ENCODE assay signal across 9 mouse cellular contexts in genomic region chr15:99678063-99678800, GRCm38 (mm10). TPM values are rescaled to one million over a fixed set of nuclear protein-coding genes. Genes with fewer than 3 reads are reported as not detected.
DNase-seq lines count a peak whose midpoint lies in the region; ATAC-seq lines count a peak whose summit lies in the region.
"Had no signal": no experiment of that assay in that cellular context is flagged by ENCODE, and none has a peak within 500 bp of the region (broad histone marks: within the 10 kb centered on the region; RNA-seq: fewer than 3 reads in every experiment).

No protein-coding gene starts in this region.

- peaks cover 6% of the 10 kb centered on the region for H3K27me3 ChIP-seq in midbrain, embryonic 12.5 days
- no peaks in the 10 kb centered on the region for H3K27me3 ChIP-seq in midbrain, embryonic 16.5 days (ENCODE audit: control insufficient read depth, insufficient read depth, low read depth, low read length)
- H3K27me3 ChIP-seq in embryonic facial prominence, embryonic 14.5 days (replicated peaks; ENCODE audit: control insufficient read depth, insufficient read depth, low read length), result peaks cover 11% of the 10 kb centered on the region; the same call in 1 of the 2 replicates

- no peak overlapping the region for H3K9ac ChIP-seq in midbrain, embryonic 12.5 days (replicated peaks)
- H3K9ac ChIP-seq in midbrain, embryonic 16.5 days (ENCODE audit: low read depth, low read length), result no peak overlapping the region
- no peak overlapping the region for H3K9ac ChIP-seq in embryonic facial prominence, embryonic 14.5 days (ENCODE audit: low read depth, low read length)

- no peak overlapping the region for H3K27ac ChIP-seq in midbrain, embryonic 12.5 days (replicated peaks)
- no peak overlapping the region for H3K27ac ChIP-seq in midbrain, embryonic 16.5 days (ENCODE audit: low read length)
- H3K27ac ChIP-seq in embryonic facial prominence, embryonic 14.5 days (replicated peaks; ENCODE audit: low read depth, low read length), result no peak overlapping the region

- H3K36me3 ChIP-seq in midbrain, embryonic 12.5 days, result no peaks in the 10 kb centered on the region
- peaks cover 3% of the 10 kb centered on the region; the same call in 1 of the 2 replicates for H3K36me3 ChIP-seq in midbrain, embryonic 16.5 days (ENCODE audit: control insufficient read depth, insufficient read depth, low read length)
- H3K36me3 ChIP-seq in embryonic facial prominence, embryonic 14.5 days (ENCODE audit: control insufficient read depth, insufficient read depth, low read length), result no peaks in the 10 kb centered on the region

- whole genome bisulfite sequencing in midbrain, embryonic 12.5 days, result 14% methylated on average over 13 of the region's 13 CpGs
- WGBS in midbrain, embryonic 16.5 days, result 15% methylated on average over 13 of the region's 13 CpGs
- WGBS in embryonic facial prominence, embryonic 14.5 days, result 18% methylated on average over 12 of the region's 13 CpGs

- H3K4me1 ChIP-seq in midbrain, embryonic 12.5 days, result peaks cover 34% of the 10 kb centered on the region
- H3K4me1 ChIP-seq in midbrain, embryonic 16.5 days (ENCODE audit: control insufficient read depth, insufficient read depth, low read length), result peaks cover 42% of the 10 kb centered on the region
- no peaks in the 10 kb centered on the region for H3K4me1 ChIP-seq in embryonic facial prominence, embryonic 14.5 days (ENCODE audit: control insufficient read depth, insufficient read depth, low read length)

- peak; percentile 54; the same call in 1 of the 2 replicates for ATAC-seq in midbrain, embryonic 12.5 days (ENCODE audit: low FRiP score, low read depth)
- ATAC-seq in midbrain, embryonic 16.5 days, result no peak
- peak; percentile 61 for ATAC-seq in embryonic facial prominence, embryonic 14.5 days (ENCODE audit: low read depth)

- no peak overlapping the region for H3K4me3 ChIP-seq in midbrain, embryonic 12.5 days
- no peak overlapping the region for H3K4me3 ChIP-seq in midbrain, embryonic 16.5 days (ENCODE audit: low read depth, low read length)
- no peak overlapping the region for H3K4me3 ChIP-seq in embryonic facial prominence, embryonic 14.5 days (ENCODE audit: low read depth, low read length)

- no peaks in the 10 kb centered on the region for H3K9me3 ChIP-seq in midbrain, embryonic 12.5 days
- no peaks in the 10 kb centered on the region for H3K9me3 ChIP-seq in midbrain, embryonic 16.5 days (replicated peaks; ENCODE audit: control insufficient read depth, low read length, poor library complexity, severe bottlenecking)
- H3K9me3 ChIP-seq in embryonic facial prominence, embryonic 14.5 days (ENCODE audit: control insufficient read depth, low read length), result no peaks in the 10 kb centered on the region

- DNase-seq in cerebellum, adult 18-20 months, result peak; percentile 52 to 65
- no peak for DNase-seq in cerebellum, adult 8-10 months
- peak; percentile 65 for DNase-seq in embryonic facial prominence, embryonic 14.5 days (ENCODE audit: low spot score)
- DNase-seq in mesoderm, embryonic 11.5 days (ENCODE audit: low read depth, low spot score), result peak; percentile 65
- DNase-seq in frontal cortex, postnatal 14 days (ENCODE audit: low spot score in 2 of 2), result no peak
- DNase-seq in layer of hippocampus, adult 9-11 months, result no peak

- H3K4me2 ChIP-seq in midbrain, embryonic 12.5 days (replicated peaks), result no peak overlapping the region
- H3K4me2 ChIP-seq in midbrain, embryonic 16.5 days (ENCODE audit: low read length), result no peak overlapping the region
- no peak overlapping the region for H3K4me2 ChIP-seq in embryonic facial prominence, embryonic 14.5 days (ENCODE audit: low read depth, low read length)

RNA-seq across cellular contexts. Expression of gene Asic1, which starts 8.1 kb away (rescaled TPM):
- 36.0 and 43.7 TPM in 2 replicates for polyA plus RNA-seq in midbrain, embryonic 12.5 days (2016; fragmentation: Nextera tagmentation; extraction: Ambion mirVana)
- 47.9 and 53.9 TPM in 2 replicates for polyA plus RNA-seq in midbrain, embryonic 16.5 days (2015; fragmentation: Nextera tagmentation; extraction: Ambion mirVana)
- polyA plus RNA-seq in embryonic facial prominence, embryonic 14.5 days (2014; fragmentation: Nextera tagmentation; extraction: Ambion mirVana), result 4.1 and 4.6 TPM in 2 replicates

RNA-seq across cellular contexts. Expression of gene Smarcd1, which starts 23.7 kb away (rescaled TPM):
- 141 and 157 TPM in 2 replicates for polyA plus RNA-seq in midbrain, embryonic 12.5 days (2016; fragmentation: Nextera tagmentation; extraction: Ambion mirVana)
- polyA plus RNA-seq in midbrain, embryonic 16.5 days (2015; fragmentation: Nextera tagmentation; extraction: Ambion mirVana), result 86.0 and 110 TPM in 2 replicates
- 27.9 and 35.6 TPM in 2 replicates for polyA plus RNA-seq in embryonic facial prominence, embryonic 14.5 days (2014; fragmentation: Nextera tagmentation; extraction: Ambion mirVana)

RNA-seq across cellular contexts. Expression of gene Racgap1, which starts 26.8 kb away (rescaled TPM):
- polyA plus RNA-seq in midbrain, embryonic 12.5 days (2016; fragmentation: Nextera tagmentation; extraction: Ambion mirVana), result 223 TPM in 2 replicates
- polyA plus RNA-seq in midbrain, embryonic 16.5 days (2015; fragmentation: Nextera tagmentation; extraction: Ambion mirVana), result 39.0 and 48.9 TPM in 2 replicates
- 75.7 and 89.8 TPM in 2 replicates for polyA plus RNA-seq in embryonic facial prominence, embryonic 14.5 days (2014; fragmentation: Nextera tagmentation; extraction: Ambion mirVana)

RNA-seq across cellular contexts. Expression of gene Gm17349, which starts 27.1 kb away (rescaled TPM):
- not detected in 2 replicates for polyA plus RNA-seq in midbrain, embryonic 12.5 days (2016; fragmentation: Nextera tagmentation; extraction: Ambion mirVana)
- not detected in 2 replicates for polyA plus RNA-seq in midbrain, embryonic 16.5 days (2015; fragmentation: Nextera tagmentation; extraction: Ambion mirVana)
- not detected in 2 replicates for polyA plus RNA-seq in embryonic facial prominence, embryonic 14.5 days (2014; fragmentation: Nextera tagmentation; extraction: Ambion mirVana)
- polyA plus RNA-seq: heart, embryonic 14.5 days had no signal

RNA-seq across cellular contexts. Expression of gene Gpd1, which starts 39.1 kb away (rescaled TPM):
- 0.75 and 0.96 TPM in 2 replicates for polyA plus RNA-seq in midbrain, embryonic 12.5 days (2016; fragmentation: Nextera tagmentation; extraction: Ambion mirVana)
- 1.4 and 1.7 TPM in 2 replicates for polyA plus RNA-seq in midbrain, embryonic 16.5 days (2015; fragmentation: Nextera tagmentation; extraction: Ambion mirVana)
- polyA plus RNA-seq in embryonic facial prominence, embryonic 14.5 days (2014; fragmentation: Nextera tagmentation; extraction: Ambion mirVana), result 2.0 and 7.3 TPM in 2 replicates

Comparison
In these comparisons a context has a peak if more than half of its experiments do, and no peak if none do; other contexts are left out.
1. DNase-seq: peak in cerebellum, adult 18-20 months (2 of 2), embryonic facial prominence, embryonic 14.5 days (single experiment) and mesoderm, embryonic 11.5 days (single experiment); none in cerebellum, adult 8-10 months (single experiment), frontal cortex, postnatal 14 days (0 of 2) and layer of hippocampus, adult 9-11 months (single experiment).